Mouse (Mus musculus): ENCODE measurements around the gene Lactbl1. TPM values are rescaled to one million over a fixed set of nuclear protein-coding genes. Genes with fewer than 3 reads are reported as not detected.

The Lactbl1 gene
- polyA plus RNA-seq, 1 experiment from 2014 or later, result not detected

- no peaks in the 10 kb centered on the region for H3K9me3 ChIP-seq (ENCODE audit: control insufficient read depth, low read length)
- no peaks in the 10 kb centered on the region for H3K27me3 ChIP-seq (ENCODE audit: control insufficient read depth, insufficient read depth, low read length)
- no peak for DNase-seq (ENCODE audit: low spot score)
- H3K27ac ChIP-seq (ENCODE audit: low read depth, low read length), result 0 out of 2 replicates have a peak overlapping the region, but pooled peaks have one; percentile 30
- H3K4me1 ChIP-seq (replicated peaks; ENCODE audit: control insufficient read depth, insufficient read depth, low read length), result peaks cover 4% of the 10 kb centered on the region; the same call in 1 of the 2 replicates
- no peak overlapping the region for H3K9ac ChIP-seq (ENCODE audit: low read depth, low read length)
- ATAC-seq (ENCODE audit: low FRiP score), result no peak
- H3K36me3 ChIP-seq (ENCODE audit: control insufficient read depth, insufficient read depth, low read length), result 0 out of 2 replicates have a peak, but pooled peaks cover 2% of the 10 kb centered on the region
- no peak overlapping the region for H3K4me3 ChIP-seq (ENCODE audit: low read depth, low read length)
- 84% methylated on average over 8 of the region's 8 CpGs for WGBS
- no peak overlapping the region for H3K4me2 ChIP-seq (replicated peaks; ENCODE audit: low read depth, low read length)
Measured at GRCm38 (mm10) chr4:136679221-136679620, 56.8 kb downstream of the Lactbl1 start.

DNA sequence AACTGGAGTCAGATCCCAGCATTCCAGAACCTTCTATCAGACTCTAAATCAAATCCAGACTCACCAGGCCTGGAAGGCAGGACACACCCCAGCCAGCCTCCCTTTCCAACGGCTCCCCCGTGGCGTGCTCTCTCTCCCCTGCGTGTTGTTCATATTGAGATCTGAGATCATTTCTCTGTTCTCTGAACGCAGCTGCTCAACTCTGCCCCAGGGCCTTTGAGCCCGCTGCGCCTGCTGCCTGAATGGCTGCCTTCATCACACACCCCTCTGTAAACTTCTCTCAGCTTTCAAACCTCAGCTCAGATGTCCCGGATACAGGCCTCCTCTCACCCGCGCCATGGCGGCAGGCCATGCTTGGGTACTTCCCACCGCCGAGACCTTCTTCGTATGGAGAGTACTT lies 58.2 kb downstream of the Lactbl1 start:
- Histone ChIP-seq H3K27me3 (ENCODE audit: control insufficient read depth, insufficient read depth, low read length) (no peaks in the 10 kb centered on the region), H3K4me2 (replicated peaks; ENCODE audit: low read depth, low read length) (no peak overlapping the region), H3K9me3 (ENCODE audit: control insufficient read depth, low read length) (no peaks in the 10 kb centered on the region), H3K36me3 (ENCODE audit: control insufficient read depth, insufficient read depth, low read length) (0 out of 2 replicates have a peak, but pooled peaks cover 2% of the 10 kb centered on the region), H3K4me1 (replicated peaks; ENCODE audit: control insufficient read depth, insufficient read depth, low read length) (peaks cover 4% of the 10 kb centered on the region), H3K4me3 (ENCODE audit: low read depth, low read length) (no peak overlapping the region), H3K27ac (ENCODE audit: low read depth, low read length) (peak overlapping the region; percentile 24; the same call in 1 of the 2 replicates), H3K9ac (ENCODE audit: low read depth, low read length) (no peak overlapping the region)
- no peak for ATAC-seq (ENCODE audit: low FRiP score)
- DNase-seq (ENCODE audit: low spot score), result peak; percentile 43
- WGBS, result 68% methylated on average over 14 of the region's 14 CpGs

DNA sequence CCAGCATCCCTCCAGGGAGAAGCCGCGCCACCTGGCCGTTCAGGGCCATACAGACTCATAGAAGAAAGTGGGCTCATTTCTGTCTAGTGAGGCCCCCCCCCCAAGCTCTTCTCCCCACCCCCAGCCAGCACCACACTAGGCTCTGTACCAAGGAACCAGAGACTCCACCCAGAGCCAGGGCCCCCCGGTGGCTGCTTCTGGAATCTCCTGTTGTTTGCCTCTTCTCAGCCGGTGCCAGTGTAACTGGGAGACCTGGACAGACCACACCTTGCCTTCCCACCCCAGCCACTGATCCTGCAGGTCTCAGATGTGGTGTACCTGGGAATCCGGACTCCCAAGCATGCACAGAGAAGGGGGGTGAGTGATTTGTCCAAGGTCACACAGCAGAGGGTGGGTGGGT lies 62.1 kb downstream of the Lactbl1 start:
- Histone ChIP-seq H3K9ac (ENCODE audit: low read depth, low read length) (no peak overlapping the region), H3K36me3 (ENCODE audit: control insufficient read depth, insufficient read depth, low read length) (0 out of 2 replicates have a peak, but pooled peaks cover 2% of the 10 kb centered on the region), H3K27ac (ENCODE audit: low read depth, low read length) (no peak overlapping the region), H3K9me3 (ENCODE audit: control insufficient read depth, low read length) (no peaks in the 10 kb centered on the region), H3K27me3 (ENCODE audit: control insufficient read depth, insufficient read depth, low read length) (no peaks in the 10 kb centered on the region), H3K4me2 (replicated peaks; ENCODE audit: low read depth, low read length) (no peak overlapping the region), H3K4me1 (replicated peaks; ENCODE audit: control insufficient read depth, insufficient read depth, low read length) (peaks cover 4% of the 10 kb centered on the region), H3K4me3 (ENCODE audit: low read depth, low read length) (no peak overlapping the region)
- 82% methylated on average over 6 of the region's 6 CpGs for WGBS
- 0 out of 2 replicates have a peak, but pooled peaks have one; percentile 14 for ATAC-seq (ENCODE audit: low FRiP score)
- peak; percentile 56 for DNase-seq (ENCODE audit: low spot score)

- WGBS, result 62% methylated on average over 10 of the region's 10 CpGs
- Histone ChIP-seq H3K36me3 (ENCODE audit: control insufficient read depth, insufficient read depth, low read length) (0 out of 2 replicates have a peak, but pooled peaks cover 5% of the 10 kb centered on the region), H3K9ac (ENCODE audit: low read depth, low read length) (no peak overlapping the region), H3K9me3 (ENCODE audit: control insufficient read depth, low read length) (no peaks in the 10 kb centered on the region), H3K4me2 (replicated peaks; ENCODE audit: low read depth, low read length) (no peak overlapping the region), H3K27me3 (ENCODE audit: control insufficient read depth, insufficient read depth, low read length) (no peaks in the 10 kb centered on the region), H3K4me3 (ENCODE audit: low read depth, low read length) (no peak overlapping the region), H3K4me1 (replicated peaks; ENCODE audit: control insufficient read depth, insufficient read depth, low read length) (no peaks in the 10 kb centered on the region; the same call in none of the 2 replicates), H3K27ac (ENCODE audit: low read depth, low read length) (no peak overlapping the region)
- ATAC-seq (ENCODE audit: low FRiP score), result no peak
- no peak for DNase-seq (ENCODE audit: low spot score)
Measured at GRCm38 (mm10) chr4:136685431-136685869, 63.0 kb downstream of the Lactbl1 start.

DNA sequence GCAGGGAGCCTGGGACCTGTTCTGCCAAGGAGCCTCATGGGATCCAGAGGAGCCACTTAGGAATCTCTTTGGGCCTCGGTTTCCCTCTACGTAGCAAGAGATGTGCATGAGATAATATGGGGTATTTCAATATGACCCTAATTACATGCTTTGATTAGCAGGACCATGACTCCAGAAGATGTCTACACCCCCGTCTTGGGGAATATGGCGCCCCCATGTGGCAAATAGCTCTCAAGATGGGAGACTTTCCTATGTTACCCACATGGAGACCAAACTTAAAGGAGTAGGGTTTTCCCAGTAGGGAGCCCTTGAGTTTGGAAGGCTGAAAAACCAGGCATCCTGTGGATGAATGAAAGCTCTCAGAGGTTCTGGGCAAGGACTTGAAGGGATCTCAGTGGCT lies 65.7 kb downstream of the Lactbl1 start:
- ATAC-seq (ENCODE audit: low FRiP score) (no peak), DNase-seq (ENCODE audit: low spot score) (no peak)
- 70% methylated on average over 4 of the region's 4 CpGs for WGBS
- Histone ChIP-seq H3K9ac (ENCODE audit: low read depth, low read length) (no peak overlapping the region), H3K4me3 (ENCODE audit: low read depth, low read length) (no peak overlapping the region), H3K9me3 (ENCODE audit: control insufficient read depth, low read length) (no peaks in the 10 kb centered on the region; the same call in 1 of the 2 replicates), H3K27me3 (ENCODE audit: control insufficient read depth, insufficient read depth, low read length) (no peaks in the 10 kb centered on the region), H3K36me3 (ENCODE audit: control insufficient read depth, insufficient read depth, low read length) (peaks cover 11% of the 10 kb centered on the region; the same call in 1 of the 2 replicates), H3K27ac (ENCODE audit: low read depth, low read length) (no peak overlapping the region), H3K4me1 (replicated peaks; ENCODE audit: control insufficient read depth, insufficient read depth, low read length) (no peaks in the 10 kb centered on the region; the same call in 1 of the 2 replicates), H3K4me2 (replicated peaks; ENCODE audit: low read depth, low read length) (no peak overlapping the region)

Other genes with a start within 250 kb of the Lactbl1 start
- 0.28 and 0.52 TPM in 2 replicates for gene Htr1d, start 199.1 kb upstream of the Lactbl1 start, polyA plus RNA-seq (2014; fragmentation: Nextera tagmentation; extraction: Ambion mirVana)
- not detected in 2 replicates for gene 6030445D17Rik, start 160.4 kb upstream of the Lactbl1 start, polyA plus RNA-seq (2014; fragmentation: Nextera tagmentation; extraction: Ambion mirVana)
- 96.6 and 130 TPM in 2 replicates for gene Luzp1, start 152.9 kb upstream of the Lactbl1 start, polyA plus RNA-seq (2014; fragmentation: Nextera tagmentation; extraction: Ambion mirVana)
- gene Kdm1a, start 19.9 kb upstream of the Lactbl1 start, polyA plus RNA-seq (2014; fragmentation: Nextera tagmentation; extraction: Ambion mirVana), result 91.7 and 102 TPM in 2 replicates
- gene Tex46, start 12.2 kb upstream of the Lactbl1 start, polyA plus RNA-seq (2014; fragmentation: Nextera tagmentation; extraction: Ambion mirVana), result not detected in 2 replicates
- 18.5 and 20.1 TPM in 2 replicates for gene Ephb2, start 213.4 kb downstream of the Lactbl1 start, polyA plus RNA-seq (2014; fragmentation: Nextera tagmentation; extraction: Ambion mirVana)

Data from hindbrain, embryonic 11.5 days (tissue).